Mouse (Mus musculus): ENCODE data around the gene Pik3cg.

Gene Pik3cg

DNA sequence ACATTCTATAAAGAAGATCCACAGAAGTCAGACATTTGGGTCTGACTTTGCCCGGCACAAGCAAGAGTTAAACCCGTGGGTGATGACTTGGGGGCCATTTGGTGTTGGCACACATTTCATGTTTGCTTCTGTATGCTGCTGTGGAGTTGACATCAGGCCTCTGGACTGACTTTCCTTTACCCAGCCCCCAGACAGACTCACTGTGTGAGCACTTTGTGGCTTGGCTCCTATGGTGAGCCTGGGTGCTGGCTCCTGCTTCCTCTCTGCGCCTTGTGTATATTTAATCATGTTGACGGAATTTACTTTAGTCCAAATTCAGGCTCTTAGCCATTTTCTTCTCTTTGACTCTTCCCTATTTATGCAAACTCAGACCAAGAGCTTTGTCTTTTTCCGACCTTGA lies 69.6 kb downstream of the Pik3cg start:
- no peak for DNase-seq

DNA sequence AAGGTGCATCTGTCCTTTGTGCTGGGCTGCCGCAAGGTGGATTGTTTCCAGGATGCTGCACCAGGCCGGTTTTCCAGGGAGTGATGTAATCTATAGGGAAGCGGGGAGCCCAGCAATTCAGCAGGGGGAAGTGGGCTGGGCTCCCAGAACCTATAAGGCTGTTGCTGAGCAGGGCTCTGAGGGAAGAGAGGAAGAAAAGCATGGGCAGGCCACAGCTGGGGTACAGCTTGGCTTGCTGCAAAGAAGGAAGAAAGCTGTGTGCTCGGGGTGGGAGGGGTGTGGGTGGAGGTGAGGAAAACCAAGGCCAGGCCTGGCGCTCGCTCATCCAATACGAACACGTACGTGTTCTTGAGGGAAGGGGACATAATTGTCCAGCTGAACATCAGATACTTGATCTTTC lies 70.1 kb downstream of the Pik3cg start:
- no peak for DNase-seq

DNA sequence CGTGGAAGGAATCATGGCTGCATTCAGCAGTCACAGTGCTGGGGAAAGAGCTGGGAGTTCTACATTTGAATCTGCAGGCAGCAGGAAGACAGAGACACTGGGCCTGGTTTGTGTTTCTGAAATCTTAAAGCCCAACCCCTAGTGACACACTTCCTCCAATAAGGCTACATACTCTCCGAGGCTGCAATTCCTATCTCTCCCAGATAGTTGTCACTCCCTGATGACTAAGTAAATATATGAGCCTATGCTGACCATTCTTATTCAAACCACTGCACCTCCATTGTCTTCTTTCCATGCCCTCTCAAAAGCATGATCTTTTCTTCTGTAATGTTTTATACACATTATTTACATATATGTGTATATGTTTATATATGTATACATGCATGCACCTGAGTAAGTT lies 70.9 kb downstream of the Pik3cg start:
- no peak for DNase-seq

DNA sequence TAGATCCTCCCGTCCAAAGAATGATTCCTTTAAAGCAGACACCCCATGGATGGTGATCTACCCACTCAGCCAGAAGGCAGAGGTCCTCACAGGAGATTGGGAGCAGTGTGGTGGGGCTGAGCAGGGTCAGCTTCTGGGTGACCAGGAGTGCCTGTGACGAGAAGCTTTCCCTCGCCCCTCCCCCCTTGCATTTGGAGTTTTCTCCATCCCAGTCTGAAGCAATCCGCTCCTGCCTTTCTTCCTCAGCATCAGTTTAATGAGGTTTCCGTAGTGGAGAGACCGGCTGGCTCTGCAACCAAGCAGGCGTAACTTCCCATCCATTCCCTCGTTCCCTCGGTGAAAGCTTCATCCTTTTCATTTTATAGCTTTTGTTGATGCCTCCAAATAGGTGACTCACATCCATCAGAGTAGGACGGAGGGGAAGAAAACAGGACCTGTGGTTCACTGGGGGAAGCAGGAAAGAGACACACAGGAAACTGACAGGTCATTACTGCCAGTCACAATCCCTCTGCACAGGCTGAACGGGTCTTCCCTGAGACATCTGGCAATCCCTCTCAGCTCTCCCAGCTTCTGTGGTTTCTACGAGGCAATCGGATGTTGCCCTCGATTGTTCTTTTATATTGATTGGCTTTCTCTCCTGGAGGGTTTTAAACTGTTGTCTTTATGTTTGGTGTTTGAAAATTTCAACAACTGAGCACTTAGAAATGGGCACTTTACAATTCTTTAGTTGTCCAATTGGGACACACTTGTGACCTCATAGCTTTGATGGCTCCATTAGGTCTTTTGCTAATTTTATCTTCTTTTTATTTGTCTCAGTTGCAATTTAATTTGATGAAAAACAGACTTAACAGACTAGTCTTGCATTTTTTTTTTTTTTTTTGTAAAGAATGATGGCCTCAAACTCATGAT lies 80.6 kb downstream of the Pik3cg start:
- DNase-seq = no peak

DNA sequence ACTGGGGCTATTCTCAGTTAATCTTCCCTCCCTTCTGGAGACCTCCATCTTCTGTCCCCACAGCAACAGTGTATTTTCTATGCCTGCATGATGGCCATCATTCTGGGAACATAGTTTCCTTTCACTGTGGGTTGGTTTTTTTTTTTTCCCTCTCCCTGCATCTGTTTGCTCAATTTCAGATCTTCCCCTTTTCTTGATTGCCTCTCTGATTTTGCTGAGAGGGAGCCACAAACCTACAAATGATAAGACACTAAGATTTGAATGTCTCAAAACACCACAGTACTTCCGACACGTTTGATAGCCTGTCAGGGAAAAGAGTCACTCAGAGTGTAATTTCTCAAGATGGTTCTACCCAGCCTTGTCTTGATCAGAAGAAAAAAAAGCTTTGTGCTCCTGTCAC lies 81.3 kb downstream of the Pik3cg start:
- DNase-seq = no peak

DNA sequence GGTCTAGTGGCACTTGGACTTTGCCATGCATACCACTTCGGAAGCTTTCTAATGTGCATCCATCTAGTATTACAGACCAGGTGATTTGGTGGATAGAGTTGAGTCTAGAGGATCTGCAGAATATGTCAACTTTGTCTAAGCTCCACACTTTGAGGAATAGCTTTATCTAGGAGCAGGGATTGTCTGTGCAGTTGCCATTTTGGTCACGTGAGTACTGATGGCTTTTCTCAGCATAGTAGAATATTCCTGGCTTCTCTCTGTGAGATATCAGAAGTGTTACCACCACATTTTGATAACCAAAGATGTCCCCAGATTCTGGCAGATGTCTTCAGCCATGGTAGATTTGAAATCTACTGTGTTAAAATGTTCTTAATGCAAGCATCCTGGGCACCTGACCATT lies 84.0 kb downstream of the Pik3cg start:
- DNase-seq = no peak

DNA sequence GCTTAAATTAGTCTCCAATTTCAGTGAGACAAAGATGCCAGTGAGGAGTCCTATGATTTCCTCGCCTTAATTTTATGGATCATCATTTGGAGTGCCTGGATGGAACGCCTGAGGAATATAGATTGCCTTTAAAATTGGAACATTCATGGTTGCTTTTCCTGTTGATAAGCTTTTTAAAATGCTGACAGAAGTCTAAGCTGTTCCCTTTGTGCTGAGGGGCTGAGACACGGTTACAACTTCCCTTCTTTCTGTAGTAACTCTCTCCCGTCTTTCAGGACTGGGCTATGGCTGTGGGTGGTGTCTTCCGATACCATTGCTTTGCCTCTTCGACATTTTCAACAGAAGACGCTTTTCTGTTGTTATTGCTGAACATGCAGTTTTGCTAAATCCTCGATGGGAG lies 84.4 kb downstream of the Pik3cg start:
- no peak for DNase-seq

DNA sequence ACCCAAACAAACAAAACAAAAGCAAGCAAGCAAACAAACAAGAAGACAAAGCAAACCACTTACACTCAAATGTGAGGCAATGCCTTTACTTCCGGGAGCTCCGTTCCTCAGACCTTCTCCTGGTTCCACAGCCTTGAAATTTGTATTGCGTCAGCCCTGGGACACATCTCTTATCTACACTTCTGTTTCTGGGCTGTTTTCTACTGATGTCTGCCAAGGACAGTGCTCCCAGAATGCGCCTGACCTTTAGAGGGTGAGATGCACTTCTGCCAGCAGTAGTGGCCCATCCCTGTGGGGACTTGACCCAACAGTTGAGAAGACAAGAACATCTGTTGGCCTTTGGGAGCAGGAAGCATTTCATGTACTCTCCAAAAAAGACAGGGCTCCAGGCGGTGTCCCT lies 84.9 kb downstream of the Pik3cg start:
- no peak for DNase-seq

All from cerebellum, postnatal 14 days (tissue).